Mouse (Mus musculus) megakaryocyte-erythroid progenitor cell, adult 5-6 weeks (primary cell): Measurements from ENCODE around the gene Edrf1. TPM values are rescaled to one million over a fixed set of nuclear protein-coding genes. Genes with fewer than 3 reads are reported as not detected.
"Not testable (repeated sequence)": the region's sequence is repeated elsewhere in the genome, so short reads cannot be mapped to it uniquely, and the experiment has no call there.

ENCODE experiments used
- ATAC-seq: replicated peaks from 2 replicates; pipeline ENCODE4 v1.8.0; 2016; ENCODE audit warnings: mild to moderate bottlenecking, inconsistent platforms; ENCODE audit not compliant: severe bottlenecking, poor library complexity, low FRiP score, low TSS enrichment
- total RNA-seq, 2 experiments: library from RNA; stranded (forward) in 1 of 2; stranded (reverse) in 1 of 2; fragments of 200-1000, 215-1000 nt in 1 of 2; fragments of >200 nt in 1 of 2; fragmentation: Nextera tagmentation in 1 of 2; gene quantifications; 2 replicates each; pipeline ENCODE4 v1.2.3; 2014 to 2017

Edrf1 gene
- total RNA-seq, 2 experiments from 2014 or later = 25.5 to 34.2 TPM

GRCm38 (mm10) chr7:133638306-133638705, 963 bp downstream of the Edrf1 start:
- ATAC-seq = no peak

- ATAC-seq = no peak
Observed at GRCm38 (mm10) chr7:133638821-133639220, 1.5 kb downstream of the Edrf1 start.

- ATAC-seq = no peak
Observed at GRCm38 (mm10) chr7:133645716-133646115, 8.4 kb downstream of the Edrf1 start.

- ATAC-seq = no peak
Observed at GRCm38 (mm10) chr7:133662467-133662866, 25.1 kb downstream of the Edrf1 start.

GRCm38 (mm10) chr7:133669071-133669470, 31.7 kb downstream of the Edrf1 start:
- no peak for ATAC-seq

GRCm38 (mm10) chr7:133669946-133670345, 32.6 kb downstream of the Edrf1 start:
- ATAC-seq = no peak

- peak; percentile 95 for ATAC-seq
Observed at GRCm38 (mm10) chr7:133670846-133671245, 33.5 kb downstream of the Edrf1 start.

GRCm38 (mm10) chr7:133676002-133676401, 38.7 kb downstream of the Edrf1 start:
- peak; percentile 42 for ATAC-seq

- no peak for ATAC-seq
Observed at GRCm38 (mm10) chr7:133678716-133679115, 41.4 kb downstream of the Edrf1 start.

GRCm38 (mm10) chr7:133679439-133679838, 42.1 kb downstream of the Edrf1 start:
- no peak for ATAC-seq

GRCm38 (mm10) chr7:133679961-133680360, 42.6 kb downstream of the Edrf1 start, which contains the start of gene Mmp21:
Mmp21 (minus strand) TSS chr7:133680061.
- ATAC-seq = no peak

- no peak for ATAC-seq
Observed at GRCm38 (mm10) chr7:133683626-133684025, 46.3 kb downstream of the Edrf1 start.

- ATAC-seq = no peak
Observed at GRCm38 (mm10) chr7:133684110-133684509, 46.8 kb downstream of the Edrf1 start.

- no peak for ATAC-seq
Observed at GRCm38 (mm10) chr7:133684701-133685100, 47.4 kb downstream of the Edrf1 start.

GRCm38 (mm10) chr7:133685644-133686043, 48.3 kb downstream of the Edrf1 start:
- ATAC-seq = not testable (repeated sequence)

- peak; percentile 73 for ATAC-seq
Observed at GRCm38 (mm10) chr7:133698021-133698709, 60.8 kb downstream of the Edrf1 start.

GRCm38 (mm10) chr7:133699885-133700284, 62.5 kb downstream of the Edrf1 start:
- no peak for ATAC-seq

GRCm38 (mm10) chr7:133701366-133701765, 64.0 kb downstream of the Edrf1 start:
- ATAC-seq = peak; percentile 18; the same call in 1 of the 2 replicates

- ATAC-seq = peak; percentile 85
Observed at GRCm38 (mm10) chr7:133702333-133702732, 65.0 kb downstream of the Edrf1 start.

GRCm38 (mm10) chr7:133703906-133704305, 66.6 kb downstream of the Edrf1 start:
- ATAC-seq = no peak

GRCm38 (mm10) chr7:133707301-133707700, 70.0 kb downstream of the Edrf1 start:
- no peak for ATAC-seq
